Mouse (Mus musculus) forebrain, embryonic 15.5 days (tissue): ENCODE results near the gene Tcte3. TPM values are rescaled to one million over a fixed set of nuclear protein-coding genes. Genes with fewer than 3 reads are reported as not detected.
"Not testable (repeated sequence)": the region's sequence is repeated elsewhere in the genome, so short reads cannot be mapped to it uniquely, and the experiment has no call there.

Source experiments
- ATAC-seq: fragments of 200-750 bp; cut with Nextera tagmentation; replicated peaks from 2 replicates; pipeline ENCODE4 v1.8.0; 2017; ENCODE audit warnings: mild to moderate bottlenecking, moderate TSS enrichment, moderate library complexity
- H3K27ac ChIP-seq: fragments of 300-500 bp; sonication (generic); replicated peaks from 2 replicates; pipeline ENCODE4 v1.5.1; 2015; ENCODE audit warnings: mild to moderate bottlenecking, inconsistent platforms
- H3K27me3 ChIP-seq: fragments of 300-500 bp; sonication (generic); 2 replicates; pipeline ENCODE4 v1.6.1; 2015; ENCODE audit warnings: inconsistent platforms
- H3K36me3 ChIP-seq: fragments of 300-500 bp; sonication (generic); 2 replicates; pipeline ENCODE4 v1.6.1; 2015; ENCODE audit warnings: mild to moderate bottlenecking, inconsistent platforms
- H3K4me1 ChIP-seq: fragments of 300-500 bp; sonication (generic); 2 replicates; pipeline ENCODE4 v1.6.1; 2015; ENCODE audit warnings: inconsistent platforms
- H3K4me2 ChIP-seq: fragments of 300-500 bp; sonication (generic); replicated peaks from 2 replicates; pipeline ENCODE4 v1.6.1; 2015; ENCODE audit warnings: mild to moderate bottlenecking, inconsistent platforms
- H3K4me3 ChIP-seq: fragments of 300-500 bp; sonication (generic); 2 replicates; pipeline ENCODE4 v1.5.1; 2015; ENCODE audit warnings: mild to moderate bottlenecking, inconsistent platforms
- H3K9ac ChIP-seq: fragments of 300-500 bp; sonication (generic); replicated peaks from 2 replicates; pipeline ENCODE4 v1.6.1; 2015; ENCODE audit warnings: mild to moderate bottlenecking, inconsistent platforms
- H3K9me3 ChIP-seq: fragments of 300-500 bp; sonication (generic); 2 replicates; pipeline ENCODE4 v1.6.1; 2016; ENCODE audit warnings: inconsistent platforms
- WGBS: fragments of 180-500 bp; shearing (Covaris S2); methylation state at CpG from one replicate; pipeline ENCODE4 v1.1.7; 2015; ENCODE audit warnings: mixed read lengths; 5-methylcytosine and 5-hydroxymethylcytosine counted together
- polyA plus RNA-seq: library from polyadenylated mRNA; unstranded; fragments of >200 nt; fragmentation: Nextera tagmentation; extraction: Ambion mirVana; gene quantifications from 2 replicates; pipeline ENCODE4 v1.2.1, GENCODE M21; 2015

Gene Tcte3
- polyA plus RNA-seq, 1 experiment from 2014 or later = not detected

DNA sequence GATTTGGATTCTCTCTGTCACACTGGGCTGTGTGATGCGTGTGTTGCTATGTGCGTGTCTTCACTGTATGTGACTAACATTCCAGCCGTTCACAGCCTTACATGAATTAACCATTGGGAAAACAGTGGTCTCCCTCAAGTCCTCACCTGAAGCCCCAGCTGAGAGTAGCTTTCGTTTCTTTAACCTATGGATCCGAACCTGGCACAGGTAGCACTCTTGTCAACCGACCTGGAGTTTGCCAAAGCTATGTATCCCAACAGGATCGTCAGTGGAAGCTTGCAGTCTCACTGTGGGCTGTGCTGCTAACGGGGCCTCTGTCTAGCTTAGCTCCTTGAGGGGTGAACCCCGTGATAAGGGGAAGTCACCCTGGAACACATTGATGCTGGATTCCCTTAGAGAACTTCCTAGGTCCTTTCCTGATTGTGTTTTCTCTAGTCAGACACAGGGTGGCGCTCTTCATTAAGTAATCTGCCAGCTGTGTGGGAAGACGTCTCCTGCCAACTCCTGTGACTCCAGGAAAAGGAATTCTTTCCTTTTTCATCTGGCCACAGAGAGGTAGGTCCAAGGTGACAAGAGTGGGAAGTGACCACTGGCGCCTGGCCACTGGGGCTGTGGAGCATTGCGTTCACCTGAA is 24.2 kb upstream of the Tcte3 start:
- Histone ChIP-seq H3K4me2 (peak overlapping the region; percentile 43), H3K9me3 (no peaks in the 10 kb centered on the region), H3K27ac (peak overlapping the region; percentile 58; the same call in 1 of the 2 replicates), H3K36me3 (peaks cover 31% of the 10 kb centered on the region), H3K9ac (no peak overlapping the region), H3K4me1 (peaks cover 15% of the 10 kb centered on the region), H3K27me3 (no peaks in the 10 kb centered on the region), H3K4me3 (peak overlapping the region; percentile 22)
- peak; percentile 70 for ATAC-seq
- 43% methylated on average over 13 of the region's 13 CpGs for WGBS

DNA sequence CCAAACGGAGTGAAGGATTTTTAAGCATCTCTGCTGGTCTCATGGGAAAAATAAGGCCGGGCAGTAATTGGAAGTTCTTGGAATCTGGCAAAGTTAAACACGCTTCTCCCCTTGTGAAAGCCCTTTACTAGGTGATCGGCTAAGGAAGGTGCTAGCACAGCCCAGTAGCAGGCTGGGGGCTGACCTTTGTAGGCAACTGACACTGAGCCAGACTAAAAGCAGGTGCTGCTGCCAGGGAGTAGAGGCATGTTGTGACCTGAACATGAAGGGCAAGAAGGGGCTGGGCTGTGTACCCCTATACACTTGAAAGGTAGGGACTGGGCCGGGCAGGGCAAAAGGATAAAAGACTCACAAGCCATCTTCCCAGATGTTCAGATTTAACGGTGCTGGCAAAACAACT is 19.1 kb upstream of the Tcte3 start:
- Histone ChIP-seq H3K36me3 (peaks cover 48% of the 10 kb centered on the region), H3K4me1 (0 out of 2 replicates have a peak, but pooled peaks cover 5% of the 10 kb centered on the region), H3K9me3 (no peaks in the 10 kb centered on the region), H3K9ac (no peak overlapping the region), H3K4me2 (no peak overlapping the region), H3K27me3 (no peaks in the 10 kb centered on the region), H3K4me3 (no peak overlapping the region), H3K27ac (no peak overlapping the region)
- no peak for ATAC-seq
- 93% methylated on average over 6 of the region's 6 CpGs for WGBS

DNA sequence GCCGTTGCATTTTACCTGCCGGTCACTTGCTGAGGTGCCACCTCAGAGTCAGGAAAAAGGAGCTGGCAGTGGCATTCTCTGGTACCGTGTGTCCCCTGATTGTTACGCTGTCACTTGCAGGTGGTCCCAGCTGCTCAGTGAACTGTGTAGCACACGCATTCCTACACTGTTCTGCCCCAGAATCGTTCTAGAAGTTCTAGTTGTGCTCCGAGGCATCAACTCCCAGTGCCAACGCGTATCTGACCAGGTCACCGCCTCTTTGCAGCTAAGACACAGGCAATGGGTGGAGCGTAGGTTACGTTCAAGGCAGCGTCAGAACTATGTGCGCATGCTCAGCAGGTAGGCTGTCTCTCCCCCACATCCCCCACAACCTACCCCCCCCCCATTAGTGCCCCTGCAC is 18.4 kb upstream of the Tcte3 start:
- Histone ChIP-seq H3K27me3 (no peaks in the 10 kb centered on the region), H3K9ac (no peak overlapping the region), H3K9me3 (no peaks in the 10 kb centered on the region), H3K4me1 (0 out of 2 replicates have a peak, but pooled peaks cover 5% of the 10 kb centered on the region), H3K36me3 (peaks cover 48% of the 10 kb centered on the region), H3K4me3 (no peak overlapping the region), H3K27ac (no peak overlapping the region), H3K4me2 (no peak overlapping the region)
- 96% methylated on average over 14 of the region's 14 CpGs for WGBS
- no peak for ATAC-seq

GRCm38 (mm10) chr17:15058161-15058591 is 16.9 kb upstream of the Tcte3 start:
- Histone ChIP-seq H3K9ac (no peak overlapping the region), H3K4me2 (no peak overlapping the region), H3K27ac (no peak overlapping the region), H3K4me1 (0 out of 2 replicates have a peak, but pooled peaks cover 5% of the 10 kb centered on the region), H3K27me3 (no peaks in the 10 kb centered on the region), H3K36me3 (peaks cover 39% of the 10 kb centered on the region), H3K4me3 (no peak overlapping the region), H3K9me3 (no peaks in the 10 kb centered on the region)
- ATAC-seq = no peak
- 95% methylated on average over 5 of the region's 5 CpGs for WGBS

GRCm38 (mm10) chr17:15055925-15056324 is 14.6 kb upstream of the Tcte3 start:
- Histone ChIP-seq H3K9ac (no peak overlapping the region), H3K4me3 (no peak overlapping the region), H3K9me3 (no peaks in the 10 kb centered on the region), H3K4me2 (no peak overlapping the region), H3K27ac (no peak overlapping the region), H3K27me3 (no peaks in the 10 kb centered on the region), H3K4me1 (0 out of 2 replicates have a peak, but pooled peaks cover 5% of the 10 kb centered on the region), H3K36me3 (peaks cover 22% of the 10 kb centered on the region)
- peak; percentile 61; the same call in 1 of the 2 replicates for ATAC-seq
- WGBS = 66% methylated on average over 4 of the region's 4 CpGs

- 87% methylated on average over 13 of the region's 13 CpGs for WGBS
- ATAC-seq, H3K9ac ChIP-seq, H3K36me3 ChIP-seq, H3K27ac ChIP-seq, H3K4me3 ChIP-seq, H3K4me1 ChIP-seq, H3K4me2 ChIP-seq, H3K9me3 ChIP-seq, H3K27me3 ChIP-seq: not testable (repeated sequence)
These were observed 12.5 kb upstream of the Tcte3 start for GRCm38 (mm10) chr17:15053829-15054200.

DNA sequence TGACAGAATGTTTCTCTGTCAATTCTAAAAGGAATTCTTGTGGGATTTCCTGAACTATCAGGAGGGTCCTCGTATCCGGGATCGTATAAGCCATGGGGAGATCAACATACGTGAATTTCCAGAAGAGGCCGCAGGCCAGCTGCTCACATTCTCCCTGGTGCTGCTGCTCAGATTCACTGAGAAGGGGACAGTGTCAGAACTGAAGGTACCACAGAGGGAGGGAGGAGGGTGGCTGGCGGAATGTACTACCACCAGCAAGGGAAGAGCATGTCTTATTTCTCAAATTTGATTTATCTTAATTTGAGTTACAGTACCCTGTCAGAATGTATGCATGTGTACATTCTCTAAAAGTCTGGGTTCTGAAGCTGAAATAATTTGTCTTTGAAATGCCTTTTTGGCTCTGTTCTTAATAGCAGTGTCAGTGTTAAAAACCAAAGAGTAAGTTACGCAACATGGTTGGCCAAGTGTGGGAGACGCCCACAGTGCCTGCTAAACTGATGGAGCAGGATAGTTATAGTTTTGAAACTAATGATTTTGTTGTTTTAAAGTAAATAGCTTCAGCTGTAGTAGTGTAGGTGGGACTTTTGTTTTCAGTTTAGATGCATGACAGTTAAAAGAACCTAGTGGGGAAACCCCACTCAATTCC is 12.0 kb upstream of the Tcte3 start:
- H3K4me2 ChIP-seq, H3K9ac ChIP-seq, H3K4me3 ChIP-seq, H3K36me3 ChIP-seq, H3K9me3 ChIP-seq, H3K27me3 ChIP-seq, ATAC-seq, H3K4me1 ChIP-seq, H3K27ac ChIP-seq: not testable (repeated sequence)
- 92% methylated on average over 5 of the region's 8 CpGs for WGBS

DNA sequence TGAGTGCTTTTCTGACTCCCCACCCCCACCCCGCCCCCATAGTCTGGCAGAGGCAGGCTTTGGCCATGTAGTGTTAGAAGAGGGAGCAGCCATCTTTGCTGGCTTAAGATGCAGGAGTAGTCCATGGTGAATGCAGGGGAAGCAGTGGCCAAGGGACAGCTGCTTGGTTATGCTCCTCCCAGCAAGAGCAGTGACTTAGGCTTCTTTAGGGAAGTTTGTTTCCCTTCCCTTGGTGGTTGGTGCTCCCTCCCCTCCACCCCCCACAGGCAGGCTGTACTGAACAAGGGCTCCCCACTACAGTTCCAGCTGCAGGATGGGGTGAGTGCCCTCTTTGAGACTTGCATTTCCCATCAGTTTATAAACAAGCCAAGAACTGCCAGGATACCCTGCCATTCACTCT is 11.5 kb upstream of the Tcte3 start:
- H3K27ac ChIP-seq, H3K4me1 ChIP-seq, H3K4me3 ChIP-seq, ATAC-seq, H3K9ac ChIP-seq, H3K9me3 ChIP-seq, H3K36me3 ChIP-seq, H3K4me2 ChIP-seq, H3K27me3 ChIP-seq: not testable (repeated sequence)
- WGBS = 55% methylated on average over 1 of the region's 1 CpGs

- H3K4me2 ChIP-seq, H3K4me1 ChIP-seq, H3K27me3 ChIP-seq, H3K27ac ChIP-seq, H3K9me3 ChIP-seq, H3K4me3 ChIP-seq, H3K9ac ChIP-seq, ATAC-seq, H3K36me3 ChIP-seq: not testable (repeated sequence)
- no CpG with 5 or more reads among the region's 1 CpGs for WGBS
These were observed 9.1 kb upstream of the Tcte3 start for GRCm38 (mm10) chr17:15050338-15050737.

DNA sequence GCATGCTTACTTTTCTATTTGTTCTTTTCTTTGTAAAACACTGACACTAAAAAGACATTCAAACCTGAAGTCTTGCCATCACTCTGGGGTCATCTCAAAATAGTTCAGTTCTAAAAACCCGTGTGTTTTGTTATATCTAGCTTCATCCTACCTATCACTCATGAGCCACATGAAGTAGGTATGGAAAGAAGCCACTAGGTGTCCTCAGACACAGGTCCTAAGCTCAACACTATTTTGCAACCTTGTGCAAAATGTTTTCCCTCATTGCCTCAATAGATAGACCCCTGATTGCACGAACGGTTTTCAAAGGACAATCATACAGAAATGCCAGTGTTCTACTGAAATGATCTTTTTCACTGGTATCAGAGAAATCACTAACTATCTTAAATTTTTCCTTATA is 833 bp downstream of the Tcte3 start:
- H3K27me3 ChIP-seq, H3K4me1 ChIP-seq, ATAC-seq, H3K36me3 ChIP-seq, H3K9ac ChIP-seq, H3K4me2 ChIP-seq, H3K4me3 ChIP-seq, H3K9me3 ChIP-seq, H3K27ac ChIP-seq: not testable (repeated sequence)
- WGBS = no CpG with 5 or more reads among the region's 3 CpGs

DNA sequence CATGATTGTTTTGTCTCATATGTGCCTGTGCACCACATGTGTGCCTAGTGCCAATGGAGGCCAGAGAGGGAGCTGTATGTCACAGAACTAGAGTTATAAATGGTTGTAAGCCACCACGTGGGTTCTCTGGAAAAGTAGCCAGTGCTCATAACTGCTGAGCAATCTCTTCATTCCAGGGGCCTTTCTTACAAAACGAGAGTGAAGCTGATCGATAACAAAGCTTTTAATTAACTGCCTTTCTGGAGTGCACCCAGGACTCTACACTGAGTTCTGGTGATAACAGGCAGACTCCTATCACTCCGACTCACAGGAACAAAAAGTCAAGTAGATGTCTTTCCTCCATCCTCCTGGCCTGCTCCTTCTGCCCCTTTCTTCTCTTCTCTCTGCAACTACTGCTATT is 9.9 kb downstream of the Tcte3 start:
- not testable (repeated sequence) for ATAC-seq, H3K4me1 ChIP-seq, H3K27ac ChIP-seq, H3K27me3 ChIP-seq, H3K9me3 ChIP-seq, H3K4me2 ChIP-seq, H3K4me3 ChIP-seq, H3K36me3 ChIP-seq, H3K9ac ChIP-seq
- no CpG with 5 or more reads among the region's 4 CpGs for WGBS

- not testable (repeated sequence) for H3K9me3 ChIP-seq, H3K27me3 ChIP-seq, ATAC-seq, H3K27ac ChIP-seq, H3K4me3 ChIP-seq, H3K36me3 ChIP-seq, H3K4me2 ChIP-seq, H3K9ac ChIP-seq, H3K4me1 ChIP-seq
- no CpG with 5 or more reads among the region's 6 CpGs for WGBS
These were observed 15.8 kb downstream of the Tcte3 start for GRCm38 (mm10) chr17:15025513-15025912.
